10 mouse cellular contexts compared by ENCODE assay signal in genomic region chr9:21947540-21948130, GRCm38 (mm10). TPM values are rescaled to one million over a fixed set of nuclear protein-coding genes. Genes with fewer than 3 reads are reported as not detected.
DNase-seq lines count a peak whose midpoint lies in the region; ATAC-seq and TF ChIP-seq lines count a peak whose summit lies in the region.
"Had no signal": no experiment of that assay in that cellular context is flagged by ENCODE, and none has a peak within 500 bp of the region (broad histone marks: within the 10 kb centered on the region; RNA-seq: fewer than 3 reads in every experiment).

No protein-coding gene starts in this region.

- TF ChIP-seq POLR2A in testis, adult 2 months (IDR thresholded peaks at IDR 0.05; ENCODE audit: control insufficient read depth, low read depth, low read length): no peak

- H3K27me3 ChIP-seq in heart, embryonic 16.5 days (ENCODE audit: control insufficient read depth, insufficient read depth, low read length): peaks cover 15% of the 10 kb centered on the region
- H3K27me3 ChIP-seq in testis, adult 2 months (ENCODE audit: control insufficient read depth, insufficient read depth, low read length): no peaks in the 10 kb centered on the region
- peaks cover 14% of the 10 kb centered on the region for H3K27me3 ChIP-seq in limb, embryonic 11.5 days (ENCODE audit: control insufficient read depth, insufficient read depth, low read length)

- H3K9me3 ChIP-seq in heart, embryonic 16.5 days (replicated peaks; ENCODE audit: control insufficient read depth, low read length): no peaks in the 10 kb centered on the region
- no peaks in the 10 kb centered on the region for H3K9me3 ChIP-seq in limb, embryonic 11.5 days (ENCODE audit: control insufficient read depth, low read length)

- no peak overlapping the region for H3K9ac ChIP-seq in heart, embryonic 16.5 days (ENCODE audit: low read length)
- H3K9ac ChIP-seq in limb, embryonic 11.5 days (ENCODE audit: low read length): no peak overlapping the region

- no peaks in the 10 kb centered on the region for H3K36me3 ChIP-seq in heart, embryonic 16.5 days (ENCODE audit: control insufficient read depth, insufficient read depth)
- H3K36me3 ChIP-seq in testis, adult 2 months (ENCODE audit: control insufficient read depth, insufficient read depth, low read length): no peaks in the 10 kb centered on the region
- no peaks in the 10 kb centered on the region for H3K36me3 ChIP-seq in limb, embryonic 11.5 days (ENCODE audit: control insufficient read depth, insufficient read depth, low read length)

- 5% methylated on average over 28 of the region's 28 CpGs for WGBS in heart, embryonic 16.5 days
- WGBS in limb, embryonic 11.5 days: 3% methylated on average over 24 of the region's 28 CpGs

- no peak overlapping the region for H3K27ac ChIP-seq in heart, embryonic 16.5 days (ENCODE audit: low read length)
- no peak overlapping the region for H3K27ac ChIP-seq in testis, adult 2 months (ENCODE audit: control insufficient read depth, insufficient read depth, low read depth, low read length)
- H3K27ac ChIP-seq in limb, embryonic 11.5 days (replicated peaks; ENCODE audit: low read depth, low read length): no peak overlapping the region

- H3K4me2 ChIP-seq in heart, embryonic 16.5 days (ENCODE audit: low read depth, low read length): peak overlapping the region; percentile 17; the same call in 1 of the 2 replicates
- H3K4me2 ChIP-seq in limb, embryonic 11.5 days (ENCODE audit: low read depth, severe bottlenecking): peak overlapping the region; percentile 22

- no peak for ATAC-seq in heart, embryonic 16.5 days (replicated peaks; ENCODE audit: extremely low read depth, insufficient read depth, low FRiP score)
- ATAC-seq in limb, embryonic 11.5 days (ENCODE audit: insufficient number of reproducible peaks, low FRiP score, low TSS enrichment, low read depth): no peak

- DNase-seq in heart, adult 18-20 months: no peak
- no peak for DNase-seq in testis, postnatal 10 days (ENCODE audit: low spot score)
- DNase-seq in limb, embryonic 11.5 days (ENCODE audit: low spot score): no peak
- no peak for DNase-seq in yolk sac, embryonic 10.5 days (ENCODE audit: low spot score)
- no peak for DNase-seq in lung, adult 18-20 months
- DNase-seq: kidney, adult 8-10 months; thymus, postnatal 14 days had no signal

- H3K4me1 ChIP-seq in heart, embryonic 16.5 days (ENCODE audit: control insufficient read depth, insufficient read depth, low read length): no peaks in the 10 kb centered on the region
- peaks cover 30% of the 10 kb centered on the region for H3K4me1 ChIP-seq in testis, adult 2 months (ENCODE audit: control insufficient read depth, insufficient read depth, low read length)
- H3K4me1 ChIP-seq in limb, embryonic 11.5 days (ENCODE audit: control insufficient read depth, insufficient read depth, low read length): 0 out of 2 replicates have a peak, but pooled peaks cover 5% of the 10 kb centered on the region

- no peak for TF ChIP-seq CTCF in testis, adult 2 months (IDR thresholded peaks at IDR 0.05; ENCODE audit: control insufficient read depth, insufficient read depth, insufficient replicate concordance, low read depth, low read length)

- no peak overlapping the region for H3K4me3 ChIP-seq in heart, embryonic 16.5 days (ENCODE audit: low read length)
- H3K4me3 ChIP-seq in testis, adult 2 months (ENCODE audit: control insufficient read depth, low read depth, low read length): peak overlapping the region; percentile 61
- no peak overlapping the region for H3K4me3 ChIP-seq in limb, embryonic 11.5 days (ENCODE audit: low read depth, low read length)

RNA-seq across cellular contexts. Expression of gene Swsap1, which starts 7.9 kb away (rescaled TPM):
- polyA plus RNA-seq in heart, embryonic 16.5 days (2015; fragmentation: Nextera tagmentation; extraction: Ambion mirVana): 4.4 and 4.9 TPM in 2 replicates
- 1 to 10 TPM; 7.6 to 7.8 TPM for total RNA-seq in heart, adult 18-20 months (2021)
- 4.7 and 5.1 TPM in 2 replicates for polyA plus RNA-seq in testis, adult 2 months (2012; rRNA removed)
- 17.4 and 20.0 TPM in 2 replicates for polyA plus RNA-seq in limb, embryonic 11.5 days (2014; fragmentation: Nextera tagmentation; extraction: Ambion mirVana)

RNA-seq across cellular contexts. Expression of gene Plppr2, which starts 10.8 kb away (rescaled TPM):
- 3.2 and 4.3 TPM in 2 replicates for polyA plus RNA-seq in heart, embryonic 16.5 days (2015; fragmentation: Nextera tagmentation; extraction: Ambion mirVana)
- total RNA-seq in heart, adult 18-20 months (2021): 1 to 10 TPM; 2.4 to 3.0 TPM
- 33.3 and 39.3 TPM in 2 replicates for polyA plus RNA-seq in testis, adult 2 months (2012; rRNA removed)
- polyA plus RNA-seq in limb, embryonic 11.5 days (2014; fragmentation: Nextera tagmentation; extraction: Ambion mirVana): 6.6 and 8.2 TPM in 2 replicates
- total RNA-seq: monocyte, adult 5-6 weeks had no signal

RNA-seq across cellular contexts. Expression of gene Epor, which starts 15.7 kb away (rescaled TPM):
- polyA plus RNA-seq in heart, embryonic 16.5 days (2015; fragmentation: Nextera tagmentation; extraction: Ambion mirVana): 3.6 TPM in 2 replicates
- 1 to 10 TPM in 1 of 2 experiments, under 1 TPM in 1; 0.84 to 2.1 TPM for total RNA-seq in heart, adult 18-20 months (2021)
- polyA plus RNA-seq in testis, adult 2 months (2012; rRNA removed): 1.5 and 1.9 TPM in 2 replicates
- 4.9 and 5.8 TPM in 2 replicates for polyA plus RNA-seq in limb, embryonic 11.5 days (2014; fragmentation: Nextera tagmentation; extraction: Ambion mirVana)
- total RNA-seq: monocyte, adult 5-6 weeks had no signal

RNA-seq across cellular contexts. Expression of gene Tmem205, which starts 20.3 kb away (rescaled TPM):
- polyA plus RNA-seq in heart, embryonic 16.5 days (2015; fragmentation: Nextera tagmentation; extraction: Ambion mirVana): 39.1 and 45.3 TPM in 2 replicates
- total RNA-seq in heart, adult 18-20 months (2021): 10 to 100 TPM; 72.7 to 81.2 TPM
- polyA plus RNA-seq in testis, adult 2 months (2012; rRNA removed): 296 and 312 TPM in 2 replicates
- 29.7 and 29.9 TPM in 2 replicates for polyA plus RNA-seq in limb, embryonic 11.5 days (2014; fragmentation: Nextera tagmentation; extraction: Ambion mirVana)

RNA-seq across cellular contexts. Expression of gene Ccdc159, which starts 20.4 kb away (rescaled TPM):
- polyA plus RNA-seq in heart, embryonic 16.5 days (2015; fragmentation: Nextera tagmentation; extraction: Ambion mirVana): 2.3 and 2.7 TPM in 2 replicates
- 1 to 10 TPM; 3.7 to 6.0 TPM for total RNA-seq in heart, adult 18-20 months (2021)
- 72.0 and 74.9 TPM in 2 replicates for polyA plus RNA-seq in testis, adult 2 months (2012; rRNA removed)
- 3.5 and 4.8 TPM in 2 replicates for polyA plus RNA-seq in limb, embryonic 11.5 days (2014; fragmentation: Nextera tagmentation; extraction: Ambion mirVana)
- total RNA-seq: monocyte, adult 5-6 weeks had no signal
